Mouse (Mus musculus) ES-E14 (cell line): ENCODE data around the gene Adamts7.

Experiments
- CHD2 ChIP-seq: IDR thresholded peaks from 2 replicates; pipeline ENCODE4 v1.6.1; 2014; ENCODE audit warnings: mild to moderate bottlenecking, low read depth, low read length, inconsistent platforms
- HCFC1 ChIP-seq: IDR thresholded peaks from 2 replicates; pipeline ENCODE4 v1.6.1; 2012; ENCODE audit warnings: low read length, inconsistent platforms, borderline replicate concordance; ENCODE audit not compliant: insufficient read depth
- MAFK ChIP-seq: IDR thresholded peaks from 2 replicates; pipeline ENCODE4 v1.6.1; 2014; ENCODE audit warnings: mild to moderate bottlenecking, low read depth, low read length, inconsistent platforms; ENCODE audit not compliant: insufficient read depth
- ZNF384 ChIP-seq: IDR thresholded peaks from 2 replicates; pipeline ENCODE4 v1.6.1; 2012; ENCODE audit warnings: low read depth, low read length, inconsistent platforms

DNA sequence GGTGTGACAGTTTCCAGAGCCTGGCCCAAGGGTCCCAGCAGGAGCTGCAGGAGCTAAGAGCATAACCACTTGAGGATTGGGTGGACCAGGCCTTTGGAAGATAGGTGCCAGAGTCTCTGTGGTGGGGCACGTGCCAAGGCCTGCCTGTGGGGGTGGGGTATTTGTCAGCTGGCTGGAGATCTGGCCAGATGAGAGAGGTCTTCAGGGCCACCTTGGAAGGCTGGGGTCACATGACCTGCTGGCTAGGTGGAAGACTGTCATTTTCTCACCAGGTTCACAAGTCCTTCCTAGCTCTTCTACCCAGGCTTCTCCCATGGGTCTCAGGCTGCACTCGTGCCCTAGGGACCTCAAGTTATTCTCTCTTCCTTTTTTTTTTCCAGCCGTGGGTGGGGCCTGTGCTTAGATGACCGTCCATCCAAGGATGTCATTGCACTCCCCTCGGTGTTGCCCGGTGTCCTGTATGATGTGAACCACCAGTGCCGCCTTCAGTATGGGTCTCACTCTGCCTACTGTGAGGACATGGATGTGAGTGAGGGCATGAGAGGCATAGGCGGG is 22.6 kb downstream of the Adamts7 start:
- TF ChIP-seq CHD2 = no peak
- no peak for TF ChIP-seq MAFK
- TF ChIP-seq HCFC1 = no peak
- TF ChIP-seq ZNF384 = no peak
